Mouse (Mus musculus): ENCODE measurements around the gene Mrpl22. TPM values are rescaled to one million over a fixed set of nuclear protein-coding genes. Genes with fewer than 3 reads are reported as not detected.

The Mrpl22 gene
- 49.8 TPM for polyA plus RNA-seq (2014; fragmentation: Illumina TruSeq; extraction: RNeasy Lipid Tissue Mini Kit (QIAGEN cat#74804); ENCODE audit: low read depth, low replicate concordance)

DNA sequence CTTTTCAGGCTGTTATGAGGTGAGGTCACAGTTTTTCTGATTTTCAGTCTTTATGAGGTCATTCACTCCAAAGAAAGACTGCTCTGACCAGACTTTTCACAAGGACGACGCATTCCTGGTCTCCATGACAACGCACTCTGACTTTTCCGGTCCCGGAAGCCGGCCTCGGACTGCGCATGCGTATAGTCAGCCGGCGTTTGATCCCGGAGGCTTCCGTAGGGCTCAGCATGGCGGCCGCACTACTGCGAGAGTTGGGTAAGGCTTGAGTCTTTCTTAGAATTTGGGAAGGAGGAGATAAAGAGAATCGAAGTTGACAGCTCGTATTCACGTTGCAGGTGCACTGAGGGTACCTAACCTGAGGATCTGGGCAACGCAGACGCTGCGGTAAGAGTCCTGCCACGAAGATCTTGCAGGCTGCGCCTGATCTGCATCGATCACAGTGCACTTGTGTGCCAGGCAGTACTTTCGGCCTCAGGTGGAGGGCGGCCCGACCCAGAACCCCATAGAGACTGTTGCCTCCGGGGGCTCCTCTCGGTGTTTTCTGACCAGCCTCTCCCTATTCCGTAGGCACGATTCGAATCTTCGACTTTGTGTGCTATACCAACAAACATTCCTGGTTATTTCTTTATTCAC, at the start of gene Mrpl22:
TSS of gene Mrpl22 (plus strand) at position 203 of the 633 bp plus-strand sequence.

DNA sequence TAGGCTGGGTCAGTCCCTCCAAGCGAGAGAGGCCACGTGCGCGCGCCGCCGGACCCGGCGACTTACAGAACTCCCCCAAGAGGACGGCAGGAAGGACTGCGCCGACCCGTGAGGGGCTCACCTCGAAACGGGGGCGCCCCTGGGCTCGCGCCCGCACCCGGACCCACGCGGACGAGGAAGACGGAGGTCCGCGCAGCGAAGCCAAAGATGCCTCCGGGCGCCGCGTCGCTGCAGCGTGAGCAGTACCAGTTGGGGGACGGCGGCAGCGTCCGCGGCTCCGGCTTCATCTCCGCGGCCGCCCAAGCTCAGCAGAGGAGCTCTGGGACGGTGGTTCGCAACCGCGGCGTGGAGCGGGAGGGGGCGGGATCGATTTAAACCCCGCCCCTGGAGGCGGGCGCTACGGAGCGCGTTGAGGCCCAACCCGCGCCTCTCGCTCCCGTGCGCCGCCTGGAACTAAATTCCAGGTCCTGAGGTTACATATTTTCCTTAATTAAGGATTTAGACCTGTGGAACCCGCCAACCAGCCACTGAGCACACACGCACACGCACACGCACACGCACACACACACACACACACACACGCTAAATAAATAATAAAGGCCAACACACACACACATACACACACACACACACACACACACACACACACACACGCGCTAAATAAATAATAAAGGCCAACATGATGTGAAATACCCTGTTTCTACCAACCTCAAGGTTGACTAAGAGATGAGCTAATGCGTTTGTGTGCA, 3.1 kb upstream of the Mrpl22 start, which contains the start of gene Gemin5:
TSS of gene Gemin5 (minus strand) at position 373 of the 749 bp plus-strand sequence.

DNA sequence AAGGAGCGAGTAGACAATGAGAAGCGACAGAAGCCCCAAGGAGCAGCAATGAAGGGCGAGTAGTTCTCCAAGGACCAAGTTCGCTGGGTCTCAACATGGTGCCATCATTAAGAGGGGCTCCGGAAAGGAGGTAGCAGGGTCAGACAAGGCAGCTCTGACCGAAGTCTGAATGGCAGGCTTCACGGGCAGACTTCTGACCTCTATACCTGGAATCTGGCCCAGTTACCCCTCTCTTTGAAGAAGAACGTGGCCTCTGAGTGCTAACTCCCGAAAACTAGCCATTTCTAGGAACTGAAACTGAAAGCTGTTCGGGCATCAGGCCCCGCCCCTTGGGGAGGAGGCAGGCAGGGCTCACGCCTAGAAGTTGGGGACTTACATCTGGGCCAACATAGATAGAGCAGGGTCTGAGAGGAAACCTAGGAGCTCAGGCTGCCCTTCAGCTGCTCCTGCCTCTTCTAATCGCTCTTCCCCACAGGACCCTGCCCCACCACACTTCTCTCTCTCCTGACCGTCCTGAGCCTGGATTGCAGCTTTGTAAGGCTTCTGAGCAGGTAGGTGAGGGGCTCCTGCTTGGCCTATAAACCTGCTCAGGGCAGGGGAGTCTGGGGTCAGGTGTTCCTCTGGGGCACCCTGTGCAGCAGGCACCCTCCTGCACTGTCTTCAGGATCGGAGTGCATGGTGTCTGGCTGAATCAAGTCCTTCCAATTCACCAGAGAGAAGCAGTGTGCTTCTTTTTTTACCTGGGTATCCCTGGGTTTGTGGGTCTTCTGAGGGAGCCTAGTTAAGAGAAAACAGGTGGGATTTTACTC, 28.0 kb downstream of the Mrpl22 start, which contains the start of the genes Igtp and Irgm2:
TSS of gene Igtp (plus strand) at position 328 of the 809 bp plus-strand sequence.
TSS of gene Irgm2 (plus strand) at position 390 of the 809 bp plus-strand sequence.

Other genes with a start within 250 kb of the Mrpl22 start
- gene Larp1, start 162.6 kb upstream of the Mrpl22 start, polyA plus RNA-seq (2014; fragmentation: Illumina TruSeq; extraction: RNeasy Lipid Tissue Mini Kit (QIAGEN cat#74804); ENCODE audit: low read depth, low replicate concordance): 77.2 TPM
- not detected for gene Gm12248, start 78.5 kb upstream of the Mrpl22 start, polyA plus RNA-seq (2014; fragmentation: Illumina TruSeq; extraction: RNeasy Lipid Tissue Mini Kit (QIAGEN cat#74804); ENCODE audit: low read depth, low replicate concordance)
- gene Cnot8, start 67.5 kb upstream of the Mrpl22 start, polyA plus RNA-seq (2014; fragmentation: Illumina TruSeq; extraction: RNeasy Lipid Tissue Mini Kit (QIAGEN cat#74804); ENCODE audit: low read depth, low replicate concordance): 13.3 TPM
- 18.3 TPM for gene Gemin5, start 3.1 kb upstream of the Mrpl22 start, polyA plus RNA-seq (2014; fragmentation: Illumina TruSeq; extraction: RNeasy Lipid Tissue Mini Kit (QIAGEN cat#74804); ENCODE audit: low read depth, low replicate concordance)
- gene Igtp, start 27.9 kb downstream of the Mrpl22 start, polyA plus RNA-seq (2014; fragmentation: Illumina TruSeq; extraction: RNeasy Lipid Tissue Mini Kit (QIAGEN cat#74804); ENCODE audit: low read depth, low replicate concordance): 1.3 TPM
- 1.9 TPM for gene Irgm2, start 28.0 kb downstream of the Mrpl22 start, polyA plus RNA-seq (2014; fragmentation: Illumina TruSeq; extraction: RNeasy Lipid Tissue Mini Kit (QIAGEN cat#74804); ENCODE audit: low read depth, low replicate concordance)
- gene 4930438A08Rik, start 103.1 kb downstream of the Mrpl22 start, polyA plus RNA-seq (2014; fragmentation: Illumina TruSeq; extraction: RNeasy Lipid Tissue Mini Kit (QIAGEN cat#74804); ENCODE audit: low read depth, low replicate concordance): 0.41 TPM
- 0.83 TPM for gene Zfp692, start 135.4 kb downstream of the Mrpl22 start, polyA plus RNA-seq (2014; fragmentation: Illumina TruSeq; extraction: RNeasy Lipid Tissue Mini Kit (QIAGEN cat#74804); ENCODE audit: low read depth, low replicate concordance)
- gene Zfp672, start 158.7 kb downstream of the Mrpl22 start, polyA plus RNA-seq (2014; fragmentation: Illumina TruSeq; extraction: RNeasy Lipid Tissue Mini Kit (QIAGEN cat#74804); ENCODE audit: low read depth, low replicate concordance): 116 TPM
- 0.55 TPM for gene Sh3bp5l, start 159.1 kb downstream of the Mrpl22 start, polyA plus RNA-seq (2014; fragmentation: Illumina TruSeq; extraction: RNeasy Lipid Tissue Mini Kit (QIAGEN cat#74804); ENCODE audit: low read depth, low replicate concordance)
- 1.3 TPM for gene Lypd8, start 207.4 kb downstream of the Mrpl22 start, polyA plus RNA-seq (2014; fragmentation: Illumina TruSeq; extraction: RNeasy Lipid Tissue Mini Kit (QIAGEN cat#74804); ENCODE audit: low read depth, low replicate concordance)
- gene 1810065E05Rik, start 249.4 kb downstream of the Mrpl22 start, polyA plus RNA-seq (2014; fragmentation: Illumina TruSeq; extraction: RNeasy Lipid Tissue Mini Kit (QIAGEN cat#74804); ENCODE audit: low read depth, low replicate concordance): 1.8 TPM